Mouse (Mus musculus) midbrain, embryonic 11.5 days (tissue): ENCODE measurements around the gene Lman2. TPM values are rescaled to one million over a fixed set of nuclear protein-coding genes. Genes with fewer than 3 reads are reported as not detected.

Experiments
- polyA plus RNA-seq: library from polyadenylated mRNA; unstranded; fragments of >200 nt; fragmentation: Nextera tagmentation; extraction: Ambion mirVana; gene quantifications from 2 replicates; pipeline ENCODE4 v1.2.1, GENCODE M21; 2014

The Lman2 gene
- polyA plus RNA-seq, 1 experiment from 2014 or later: 82.5 TPM

Other genes with a start within 250 kb of the Lman2 start
- not detected in 2 replicates for gene Gm17617, start 229.2 kb downstream of the Lman2 start, polyA plus RNA-seq
- 0.18 and 0.33 TPM in 2 replicates for gene Fgfr4, start 210.1 kb downstream of the Lman2 start, polyA plus RNA-seq
- gene Nsd1, start 153.0 kb downstream of the Lman2 start, polyA plus RNA-seq: 68.0 TPM in 2 replicates
- gene Prelid1, start 42.3 kb downstream of the Lman2 start, polyA plus RNA-seq: 404 and 434 TPM in 2 replicates
- 87.9 and 88.0 TPM in 2 replicates for gene Rab24, start 40.8 kb downstream of the Lman2 start, polyA plus RNA-seq
- gene Mxd3, start 33.0 kb downstream of the Lman2 start, polyA plus RNA-seq: 26.9 and 30.6 TPM in 2 replicates
- 0.37 and 0.72 TPM in 2 replicates for gene Rgs14, start 6.9 kb upstream of the Lman2 start, polyA plus RNA-seq
- gene Slc34a1, start 35.4 kb upstream of the Lman2 start, polyA plus RNA-seq: not detected in 2 replicates
- gene Pfn3, start 52.4 kb upstream of the Lman2 start, polyA plus RNA-seq: not detected in 2 replicates
- gene F12, start 64.0 kb upstream of the Lman2 start, polyA plus RNA-seq: 0.14 TPM in 1 of 2 replicates, not detected in the other
- gene Grk6, start 82.3 kb upstream of the Lman2 start, polyA plus RNA-seq: 42.0 and 52.3 TPM in 2 replicates
- 2.8 and 3.0 TPM in 2 replicates for gene Prr7, start 101.5 kb upstream of the Lman2 start, polyA plus RNA-seq
- 292 and 294 TPM in 2 replicates for gene Dbn1, start 125.3 kb upstream of the Lman2 start, polyA plus RNA-seq
- gene Pdlim7, start 150.9 kb upstream of the Lman2 start, polyA plus RNA-seq: 129 and 140 TPM in 2 replicates
- 1.9 TPM in 2 replicates for gene Dok3, start 166.5 kb upstream of the Lman2 start, polyA plus RNA-seq
- 66.7 and 73.8 TPM in 2 replicates for gene Ddx41, start 173.9 kb upstream of the Lman2 start, polyA plus RNA-seq
- 39.9 and 40.8 TPM in 2 replicates for gene Fam193b, start 208.3 kb upstream of the Lman2 start, polyA plus RNA-seq
- 50.0 and 50.8 TPM in 2 replicates for gene Tmed9, start 210.9 kb upstream of the Lman2 start, polyA plus RNA-seq
- 16.0 and 21.4 TPM in 2 replicates for gene B4galt7, start 237.1 kb upstream of the Lman2 start, polyA plus RNA-seq